Mouse (Mus musculus) limb, embryonic 13.5 days (tissue): ENCODE results near the gene Lhb. TPM values are rescaled to one million over a fixed set of nuclear protein-coding genes. Genes with fewer than 3 reads are reported as not detected.
"Not testable (repeated sequence)": the region's sequence is repeated elsewhere in the genome, so short reads cannot be mapped to it uniquely, and the experiment has no call there.

ENCODE experiments used
- ATAC-seq: fragments of 200-750 bp; cut with Nextera tagmentation; 2 replicates; pipeline ENCODE4 v1.8.0; 2017; ENCODE audit warnings: low read depth, moderate number of reproducible peaks, moderate TSS enrichment; ENCODE audit not compliant: low FRiP score
- H3K27ac ChIP-seq: fragments of 300-500 bp; sonication (generic); 2 replicates; pipeline ENCODE4 v1.5.1; 2015; ENCODE audit warnings: inconsistent platforms, mild to moderate bottlenecking, moderate library complexity
- H3K27me3 ChIP-seq: fragments of 300-500 bp; sonication (generic); 2 replicates; pipeline ENCODE4 v1.6.1; 2015; ENCODE audit warnings: mild to moderate bottlenecking, inconsistent platforms
- H3K36me3 ChIP-seq: fragments of 300-500 bp; sonication (generic); 2 replicates; pipeline ENCODE4 v1.6.1; 2015; ENCODE audit warnings: inconsistent platforms, mild to moderate bottlenecking, moderate library complexity
- H3K4me1 ChIP-seq: fragments of 300-500 bp; sonication (generic); 2 replicates; pipeline ENCODE4 v1.6.1; 2015; ENCODE audit warnings: inconsistent platforms
- H3K4me2 ChIP-seq: fragments of 300-500 bp; sonication (generic); replicated peaks from 2 replicates; pipeline ENCODE4 v1.6.1; 2015; ENCODE audit warnings: inconsistent platforms, mild to moderate bottlenecking, moderate library complexity
- H3K4me3 ChIP-seq: fragments of 300-500 bp; sonication (generic); 2 replicates; pipeline ENCODE4 v1.5.1; 2015; ENCODE audit warnings: moderate library complexity, mild to moderate bottlenecking, inconsistent platforms
- H3K9ac ChIP-seq: fragments of 300-500 bp; sonication (generic); 2 replicates; pipeline ENCODE4 v1.6.1; 2015; ENCODE audit warnings: mild to moderate bottlenecking, inconsistent platforms
- H3K9me3 ChIP-seq: fragments of 300-500 bp; sonication (generic); 2 replicates; pipeline ENCODE4 v1.6.1; 2016; ENCODE audit warnings: inconsistent platforms
- WGBS: fragments of 180-500 bp; shearing (Covaris S2); methylation state at CpG from one replicate; pipeline ENCODE4 v1.1.7; 2015; 5-methylcytosine and 5-hydroxymethylcytosine counted together
- polyA plus RNA-seq: library from polyadenylated mRNA; unstranded; fragments of >200 nt; fragmentation: Nextera tagmentation; extraction: Ambion mirVana; gene quantifications from 2 replicates; pipeline ENCODE4 v1.2.1, GENCODE M21; 2015

Gene Lhb
- polyA plus RNA-seq, result 0.40 TPM in 1 of 2 replicates, not detected in the other

DNA sequence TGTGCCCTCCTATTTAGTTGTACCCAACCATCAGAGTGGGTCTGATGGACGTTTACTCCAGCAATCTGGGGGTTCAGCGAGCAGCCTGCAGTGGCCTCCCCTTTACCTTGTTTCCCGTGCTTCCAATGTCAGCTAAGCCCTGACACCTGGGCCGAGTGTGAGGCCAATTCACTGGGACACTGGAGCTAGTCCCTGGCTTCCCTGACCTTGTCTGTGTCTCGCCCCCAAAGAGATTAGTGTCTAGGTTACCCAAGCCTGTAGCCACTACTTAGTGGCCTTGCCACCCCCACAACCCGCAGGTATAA lies at the start of gene Lhb:
TSS of gene Lhb (plus strand) at position 206 of the 305 bp plus-strand sequence.
- peaks cover 52% of the 10 kb centered on the region for H3K36me3 ChIP-seq
- WGBS, result 48% methylated on average over 6 of the region's 6 CpGs
- peak within 1 kb of the TSS; percentile 11; the same call in 1 of the 2 replicates for H3K4me3 ChIP-seq
- H3K27me3 ChIP-seq, result peaks cover 61% of the 10 kb centered on the region
- H3K4me2 ChIP-seq, result peak within 1 kb of the TSS; percentile 52
- peak within 1 kb of the TSS; percentile 31; the same call in 1 of the 2 replicates for H3K9ac ChIP-seq
- no peaks in the 10 kb centered on the region for H3K9me3 ChIP-seq
- ATAC-seq, result no peak
- H3K27ac ChIP-seq, result 0 out of 2 replicates have a peak within 1 kb of the TSS, but pooled peaks have one; percentile 10
- H3K4me1 ChIP-seq, result peaks cover 29% of the 10 kb centered on the region

DNA sequence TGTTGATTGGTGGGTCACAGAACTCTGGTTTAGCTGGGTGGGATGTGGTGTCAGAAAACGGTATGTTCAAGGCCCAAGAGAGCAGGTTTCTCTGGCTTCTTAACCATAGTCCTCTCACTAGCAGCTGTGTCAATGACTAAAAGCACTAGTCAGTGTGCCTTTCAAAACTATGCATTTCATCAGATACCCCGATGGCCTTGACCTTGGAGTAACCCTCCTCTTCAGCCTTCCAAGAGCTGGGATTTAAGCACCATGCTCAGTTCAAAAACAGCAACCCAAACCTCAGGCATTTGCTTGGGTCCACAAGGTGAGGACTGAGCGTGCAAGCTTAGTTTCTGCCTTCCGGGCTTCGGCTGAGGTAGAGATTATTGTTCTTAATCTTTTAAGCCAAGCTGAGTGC lies 48.2 kb upstream of the Lhb start:
- Histone ChIP-seq H3K4me2 (no peak overlapping the region), H3K36me3 (peaks cover 52% of the 10 kb centered on the region), H3K9ac (no peak overlapping the region), H3K27ac (no peak overlapping the region), H3K27me3 (peaks cover 24% of the 10 kb centered on the region), H3K4me3 (no peak overlapping the region), H3K4me1 (peaks cover 24% of the 10 kb centered on the region), H3K9me3 (no peaks in the 10 kb centered on the region)
- ATAC-seq, result no peak
- WGBS, result 86% methylated on average over 5 of the region's 5 CpGs

DNA sequence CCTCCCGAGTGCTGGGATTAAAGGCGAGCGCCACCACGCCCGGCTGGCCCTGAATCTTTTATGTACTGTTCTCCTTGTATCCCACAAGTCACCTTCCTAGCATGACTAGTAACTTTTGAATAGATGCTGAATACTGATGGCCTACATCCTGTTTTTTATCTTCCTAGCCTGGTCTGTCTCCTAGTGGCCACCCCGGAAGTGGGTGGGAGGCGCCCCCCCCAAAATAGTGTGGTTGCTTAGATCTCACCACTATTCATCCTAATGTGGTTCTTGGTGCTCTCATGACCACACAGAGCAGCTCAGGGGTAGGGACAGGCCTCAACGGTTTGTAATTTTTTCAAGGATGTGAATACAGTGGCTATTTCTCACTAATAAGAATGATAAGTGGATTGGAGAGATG lies 46.0 kb upstream of the Lhb start:
- WGBS, result 92% methylated on average over 8 of the region's 8 CpGs
- ATAC-seq, result no peak

DNA sequence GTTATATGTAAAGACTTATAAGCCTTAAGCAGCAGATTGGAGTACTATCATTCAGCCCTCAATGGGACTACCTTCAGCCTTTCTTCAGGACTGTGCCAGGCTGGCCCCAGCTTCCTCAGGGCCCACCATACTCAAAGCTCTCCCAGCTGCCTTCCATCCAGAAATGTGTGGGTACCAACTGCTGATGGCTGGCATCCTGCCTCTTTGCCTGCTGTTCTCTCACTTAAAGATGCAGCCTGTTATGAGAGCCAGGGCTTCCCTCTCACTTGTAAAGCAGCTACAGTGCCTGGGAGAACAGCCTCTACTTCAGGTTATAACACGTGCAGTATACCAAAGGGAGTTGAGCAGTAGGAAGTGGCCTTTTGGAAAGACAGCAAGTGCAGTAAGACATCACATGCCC lies 44.6 kb upstream of the Lhb start:
- Histone ChIP-seq H3K4me3 (no peak overlapping the region), H3K9me3 (no peaks in the 10 kb centered on the region), H3K4me2 (no peak overlapping the region), H3K27ac (no peak overlapping the region), H3K36me3 (peaks cover 89% of the 10 kb centered on the region), H3K4me1 (peaks cover 4% of the 10 kb centered on the region; the same call in 1 of the 2 replicates), H3K9ac (no peak overlapping the region), H3K27me3 (no peaks in the 10 kb centered on the region)
- 96% methylated on average over 1 of the region's 1 CpGs for WGBS
- no peak for ATAC-seq

More for the DNA sequence above, 46.0 kb upstream of the Lhb start:
- Histone ChIP-seq H3K4me2 (no peak overlapping the region), H3K27me3 (peaks cover 6% of the 10 kb centered on the region), H3K4me1 (peaks cover 16% of the 10 kb centered on the region), H3K9me3 (no peaks in the 10 kb centered on the region), H3K36me3 (peaks cover 75% of the 10 kb centered on the region), H3K27ac (no peak overlapping the region), H3K4me3 (no peak overlapping the region), H3K9ac (no peak overlapping the region)

DNA sequence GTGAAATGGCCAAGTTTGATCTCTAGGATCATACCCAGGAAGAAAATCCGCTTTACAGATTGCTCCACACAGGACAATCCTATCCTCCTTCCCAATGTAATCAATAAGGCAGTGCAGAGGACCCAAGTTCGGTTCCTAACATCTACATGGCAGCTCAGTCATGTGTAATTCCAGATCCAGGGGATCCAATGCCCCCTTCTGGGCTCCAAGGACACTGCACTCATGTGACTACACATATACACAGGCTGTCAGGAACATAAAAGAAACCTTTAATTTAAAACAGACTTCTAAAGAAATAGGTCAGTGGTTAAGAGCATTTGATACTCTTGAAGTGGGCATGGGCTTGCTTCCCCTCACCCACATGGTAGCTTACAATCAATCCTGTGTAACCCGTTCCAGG lies 34.5 kb upstream of the Lhb start:
- Histone ChIP-seq H3K4me1 (no peaks in the 10 kb centered on the region), H3K9ac (no peak overlapping the region), H3K4me3 (no peak overlapping the region), H3K36me3 (peaks cover 98% of the 10 kb centered on the region), H3K27me3 (no peaks in the 10 kb centered on the region), H3K27ac (no peak overlapping the region), H3K9me3 (no peaks in the 10 kb centered on the region), H3K4me2 (no peak overlapping the region)
- 81% methylated on average over 3 of the region's 3 CpGs for WGBS
- ATAC-seq, result no peak

GRCm38 (mm10) chr7:45395129-45395541 lies 25.5 kb upstream of the Lhb start:
- Histone ChIP-seq H3K4me1 (peaks cover 16% of the 10 kb centered on the region), H3K9me3 (no peaks in the 10 kb centered on the region), H3K27ac (peak overlapping the region; percentile 99), H3K4me3 (peak overlapping the region; percentile 76), H3K36me3 (peaks cover 25% of the 10 kb centered on the region), H3K9ac (peak overlapping the region; percentile 90), H3K4me2 (peak overlapping the region; percentile 100), H3K27me3 (no peaks in the 10 kb centered on the region)
- ATAC-seq, result peak; percentile 76
- under 1% methylated on average over 18 of the region's 20 CpGs for WGBS

GRCm38 (mm10) chr7:45395578-45396336 lies 24.9 kb upstream of the Lhb start, which contains the start of gene Snrnp70:
Gene Snrnp70, minus strand, starts transcription at chr7:45395742.
- H3K4me1 ChIP-seq, result peaks cover 16% of the 10 kb centered on the region
- H3K9me3 ChIP-seq, result no peaks in the 10 kb centered on the region
- ATAC-seq, result peak; percentile 96
- H3K9ac ChIP-seq, result peak within 1 kb of the TSS; percentile 90
- H3K4me2 ChIP-seq, result peak within 1 kb of the TSS; percentile 100
- H3K27me3 ChIP-seq, result no peaks in the 10 kb centered on the region
- peaks cover 19% of the 10 kb centered on the region for H3K36me3 ChIP-seq
- WGBS, result under 1% methylated on average over 60 of the region's 60 CpGs
- H3K27ac ChIP-seq, result peak within 1 kb of the TSS; percentile 99
- peak within 1 kb of the TSS; percentile 76 for H3K4me3 ChIP-seq

DNA sequence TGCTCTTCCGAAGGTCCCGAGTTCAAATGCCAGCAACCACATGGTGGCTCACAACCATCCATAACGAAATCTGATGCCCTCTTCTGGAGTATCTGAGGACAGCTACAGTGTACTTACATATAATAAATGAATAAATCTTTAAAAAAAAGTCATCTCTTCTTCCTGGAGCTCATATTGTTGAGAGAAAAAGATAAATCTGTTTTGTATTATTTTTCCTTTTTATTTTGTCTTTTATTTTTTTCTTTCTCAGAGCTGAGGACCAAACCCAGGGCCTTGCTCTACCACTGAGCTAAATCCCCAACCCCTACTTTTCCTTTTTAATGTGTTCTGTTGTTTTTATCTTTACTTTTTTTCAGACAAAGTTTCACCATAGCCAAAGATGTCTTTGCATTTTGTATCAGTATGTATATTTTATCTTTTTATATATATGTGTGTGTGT lies 24.3 kb upstream of the Lhb start:
- ATAC-seq, H3K27me3 ChIP-seq, H3K9me3 ChIP-seq: not testable (repeated sequence)
- Histone ChIP-seq H3K4me1 (peaks cover 16% of the 10 kb centered on the region), H3K36me3 (peaks cover 14% of the 10 kb centered on the region), H3K9ac (peak overlapping the region; percentile 62; the same call in 1 of the 2 replicates), H3K4me2 (peak overlapping the region; percentile 63), H3K27ac (peak overlapping the region; percentile 75; the same call in 1 of the 2 replicates), H3K4me3 (peak overlapping the region; percentile 76)
- WGBS, result 4% methylated on average over 3 of the region's 3 CpGs

- Histone ChIP-seq H3K4me2 (no peak overlapping the region), H3K4me1 (peaks cover 16% of the 10 kb centered on the region), H3K9me3 (no peaks in the 10 kb centered on the region), H3K4me3 (no peak overlapping the region), H3K27me3 (no peaks in the 10 kb centered on the region), H3K36me3 (peaks cover 10% of the 10 kb centered on the region), H3K9ac (no peak overlapping the region), H3K27ac (no peak overlapping the region)
- ATAC-seq, result no peak
- WGBS, result 88% methylated on average over 2 of the region's 2 CpGs
Observed at GRCm38 (mm10) chr7:45396787-45397186, 23.8 kb upstream of the Lhb start.

- H3K9ac ChIP-seq, result no peak overlapping the region
- WGBS, result 58% methylated on average over 10 of the region's 10 CpGs
- no peak overlapping the region for H3K4me2 ChIP-seq
Observed at GRCm38 (mm10) chr7:45401521-45402085, 19.0 kb upstream of the Lhb start.

GRCm38 (mm10) chr7:45403532-45404261 lies 16.9 kb upstream of the Lhb start:
- no peak overlapping the region for H3K4me3 ChIP-seq
- H3K9me3 ChIP-seq, result no peaks in the 10 kb centered on the region
- H3K36me3 ChIP-seq, result no peaks in the 10 kb centered on the region
- H3K27ac ChIP-seq, result no peak overlapping the region
- H3K9ac ChIP-seq, result no peak overlapping the region
- H3K4me2 ChIP-seq, result no peak overlapping the region
- H3K27me3 ChIP-seq, result peaks cover 41% of the 10 kb centered on the region
- ATAC-seq, result no peak
- H3K4me1 ChIP-seq, result peaks cover 17% of the 10 kb centered on the region
- WGBS, result 48% methylated on average over 6 of the region's 6 CpGs

More at GRCm38 (mm10) chr7:45401521-45402085, 19.0 kb upstream of the Lhb start:
- Histone ChIP-seq H3K9me3 (no peaks in the 10 kb centered on the region), H3K27me3 (peaks cover 20% of the 10 kb centered on the region), H3K4me3 (no peak overlapping the region), H3K4me1 (peaks cover 14% of the 10 kb centered on the region), H3K27ac (no peak overlapping the region), H3K36me3 (no peaks in the 10 kb centered on the region)
- ATAC-seq, result no peak
